Mouse (Mus musculus) stomach, embryonic 16.5 days (tissue): ENCODE results near the gene Ints7. TPM values are rescaled to one million over a fixed set of nuclear protein-coding genes. Genes with fewer than 3 reads are reported as not detected.

Source experiments
- ATAC-seq: fragments of 200-750 bp; cut with Nextera tagmentation; 2 replicates; pipeline ENCODE4 v1.8.0; 2017; ENCODE audit warnings: moderate number of reproducible peaks, moderate TSS enrichment; ENCODE audit not compliant: insufficient read depth, low FRiP score
- H3K27ac ChIP-seq: fragments of 300-500 bp; sonication (generic); 2 replicates; pipeline ENCODE4 v1.5.1; 2014; ENCODE audit warnings: low read length
- H3K27me3 ChIP-seq: fragments of 300-500 bp; sonication (generic); 2 replicates; pipeline ENCODE4 v1.6.1; 2014; ENCODE audit warnings: low read length, control low read depth, mixed read lengths; ENCODE audit not compliant: control insufficient read depth, insufficient read depth
- H3K36me3 ChIP-seq: fragments of 300-500 bp; sonication (generic); 2 replicates; pipeline ENCODE4 v1.6.1; 2014; ENCODE audit warnings: low read length; ENCODE audit not compliant: control insufficient read depth, insufficient read depth
- H3K4me1 ChIP-seq: fragments of 300-500 bp; sonication (generic); 2 replicates; pipeline ENCODE4 v1.6.1; 2014; ENCODE audit warnings: low read length, control low read depth, mixed read lengths; ENCODE audit not compliant: control insufficient read depth, insufficient read depth
- H3K4me2 ChIP-seq: fragments of 300-500 bp; sonication (generic); 2 replicates; pipeline ENCODE4 v1.6.1; 2014; ENCODE audit warnings: low read depth, low read length, mixed read lengths
- H3K4me3 ChIP-seq: fragments of 300-500 bp; sonication (generic); replicated peaks from 2 replicates; pipeline ENCODE4 v1.5.1; 2014; ENCODE audit warnings: mild to moderate bottlenecking, low read length
- H3K9ac ChIP-seq: fragments of 300-500 bp; sonication (generic); 2 replicates; pipeline ENCODE4 v1.6.1; 2014; ENCODE audit warnings: low read length
- H3K9me3 ChIP-seq: fragments of 300-500 bp; sonication (generic); replicated peaks from 2 replicates; pipeline ENCODE4 v1.6.1; 2016; ENCODE audit warnings: low read length, control low read depth; ENCODE audit not compliant: control insufficient read depth
- whole genome bisulfite sequencing: fragments of 180-500 bp; shearing (Covaris S2); extraction: QIAGEN DNeasy Blood & Tissue Kit; methylation state at CpG from one replicate; pipeline ENCODE4 v1.1.7; 2014; 5-methylcytosine and 5-hydroxymethylcytosine counted together
- polyA plus RNA-seq: library from polyadenylated mRNA; unstranded; fragments of >200 nt; fragmentation: Nextera tagmentation; extraction: Ambion mirVana; gene quantifications from 2 replicates; pipeline ENCODE4 v1.2.1, GENCODE M21; 2015

The Ints7 gene
- polyA plus RNA-seq, 1 experiment from 2014 or later = 46.1 TPM

DNA sequence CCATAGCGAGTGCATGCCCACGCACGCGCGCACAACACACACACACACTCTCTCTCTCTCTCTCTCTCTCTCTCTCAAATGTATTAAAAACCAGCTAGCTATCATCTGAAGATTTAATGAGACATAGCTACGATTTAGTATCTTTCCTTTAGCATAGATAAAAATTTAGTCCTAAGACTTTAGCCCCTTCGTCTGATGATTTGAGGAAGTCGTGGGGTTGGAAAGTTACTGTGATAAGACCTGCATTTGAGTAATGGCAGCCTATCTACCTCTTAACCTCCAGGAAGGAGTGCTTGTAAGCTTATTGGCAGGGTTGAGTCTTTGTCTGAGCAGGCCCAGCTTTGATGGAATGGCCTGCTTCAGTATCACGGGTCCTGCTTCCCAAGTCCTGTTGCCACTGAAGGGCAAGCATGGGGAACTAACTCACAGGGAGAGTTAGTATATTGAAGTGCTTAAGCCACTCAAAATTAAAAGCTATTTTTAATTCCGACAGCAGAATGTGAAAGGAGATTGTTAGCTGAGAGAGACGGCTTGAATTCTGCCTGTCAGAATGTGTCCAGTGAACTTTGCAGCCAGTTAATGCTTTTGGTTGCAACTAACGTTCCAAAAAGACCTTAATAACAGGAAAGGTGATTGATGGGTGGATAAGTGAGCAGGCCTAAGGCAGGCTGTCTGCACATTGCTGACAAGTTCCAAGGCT is 42.8 kb downstream of the Ints7 start:
- Histone ChIP-seq H3K4me2 (no peak overlapping the region), H3K9me3 (no peaks in the 10 kb centered on the region), H3K9ac (no peak overlapping the region), H3K4me3 (no peak overlapping the region), H3K36me3 (peaks cover 25% of the 10 kb centered on the region), H3K27ac (no peak overlapping the region), H3K4me1 (no peaks in the 10 kb centered on the region; the same call in 1 of the 2 replicates), H3K27me3 (no peaks in the 10 kb centered on the region)
- no peak for ATAC-seq
- WGBS = 88% methylated on average over 12 of the region's 12 CpGs

DNA sequence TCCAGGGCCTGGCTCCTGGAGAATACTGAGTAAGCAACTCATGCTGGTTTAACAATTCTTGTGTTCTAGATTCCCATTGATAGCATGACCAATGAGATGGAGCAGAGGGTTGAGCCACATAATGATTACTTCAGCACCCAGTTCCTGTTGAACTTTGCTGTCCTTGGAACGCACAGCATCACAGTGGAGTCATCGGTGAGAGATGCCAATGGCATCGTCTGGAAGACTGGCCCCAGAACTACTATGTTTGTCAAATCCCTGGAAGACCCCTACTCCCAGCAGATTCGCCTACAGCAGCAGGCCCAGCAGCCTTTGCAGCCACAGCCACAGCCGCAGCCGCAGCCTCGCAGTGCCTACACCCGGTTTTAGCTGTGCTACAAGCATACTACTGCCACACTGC is 45.7 kb downstream of the Ints7 start:
- 91% methylated on average over 8 of the region's 8 CpGs for WGBS
- no peaks in the 10 kb centered on the region; the same call in 1 of the 2 replicates for H3K4me1 ChIP-seq
- no peak overlapping the region for H3K4me3 ChIP-seq
- H3K4me2 ChIP-seq = no peak overlapping the region
- H3K9me3 ChIP-seq = no peaks in the 10 kb centered on the region
- H3K9ac ChIP-seq = no peak overlapping the region
- no peak overlapping the region for H3K27ac ChIP-seq
- H3K36me3 ChIP-seq = peaks cover 20% of the 10 kb centered on the region
- ATAC-seq = no peak
- no peaks in the 10 kb centered on the region for H3K27me3 ChIP-seq

DNA sequence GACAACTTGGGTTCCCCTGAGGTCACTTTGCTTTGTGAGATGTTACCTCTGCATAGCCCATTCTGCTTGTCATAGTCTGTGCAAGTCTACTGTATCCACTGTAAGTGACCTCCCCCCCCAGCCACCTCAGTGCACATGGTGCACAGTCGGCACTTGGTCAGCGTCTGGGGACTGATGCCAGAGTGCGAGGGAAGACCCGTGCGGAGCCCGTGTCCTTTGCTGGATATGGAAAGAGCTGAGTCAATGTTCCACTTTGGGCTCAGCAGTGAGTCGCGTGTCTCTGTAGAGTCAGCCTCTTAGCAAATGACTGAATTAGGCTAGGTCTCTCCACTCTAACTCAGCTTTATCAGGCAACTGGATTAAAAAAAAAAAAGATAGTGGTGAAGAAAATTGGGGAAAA is 47.4 kb downstream of the Ints7 start:
- no peaks in the 10 kb centered on the region for H3K27me3 ChIP-seq
- H3K27ac ChIP-seq = no peak overlapping the region
- 0 out of 2 replicates have a peak, but pooled peaks have one; percentile 34 for ATAC-seq
- H3K9me3 ChIP-seq = no peaks in the 10 kb centered on the region
- H3K9ac ChIP-seq = no peak overlapping the region
- no peaks in the 10 kb centered on the region; the same call in 1 of the 2 replicates for H3K4me1 ChIP-seq
- no peak overlapping the region for H3K4me3 ChIP-seq
- no peak overlapping the region for H3K4me2 ChIP-seq
- WGBS = 91% methylated on average over 8 of the region's 8 CpGs
- peaks cover 11% of the 10 kb centered on the region for H3K36me3 ChIP-seq

DNA sequence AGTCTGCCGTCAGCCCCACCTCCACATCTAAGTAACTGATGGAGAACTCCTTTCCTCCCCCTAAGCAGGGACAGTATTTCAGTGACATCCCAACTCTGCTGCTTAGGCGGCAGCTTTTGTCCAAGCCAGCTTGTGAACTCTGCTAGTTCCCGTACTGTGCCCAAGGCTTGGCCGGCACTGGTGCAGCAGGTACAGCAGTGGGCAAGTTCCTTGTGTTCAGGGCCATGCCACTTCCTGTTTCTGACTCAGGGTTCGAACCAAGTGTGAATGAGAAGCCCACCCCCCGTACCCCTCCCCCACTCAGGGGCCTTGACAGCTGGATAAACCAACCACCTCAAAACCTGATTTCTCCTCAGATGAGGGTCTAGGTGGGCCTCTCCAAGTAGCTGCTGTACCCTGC is 49.1 kb downstream of the Ints7 start:
- Histone ChIP-seq H3K4me2 (no peak overlapping the region), H3K27ac (no peak overlapping the region), H3K9me3 (no peaks in the 10 kb centered on the region), H3K36me3 (peaks cover 7% of the 10 kb centered on the region), H3K4me3 (no peak overlapping the region), H3K9ac (no peak overlapping the region), H3K27me3 (no peaks in the 10 kb centered on the region), H3K4me1 (no peaks in the 10 kb centered on the region; the same call in 1 of the 2 replicates)
- WGBS = 65% methylated on average over 6 of the region's 6 CpGs
- no peak for ATAC-seq

DNA sequence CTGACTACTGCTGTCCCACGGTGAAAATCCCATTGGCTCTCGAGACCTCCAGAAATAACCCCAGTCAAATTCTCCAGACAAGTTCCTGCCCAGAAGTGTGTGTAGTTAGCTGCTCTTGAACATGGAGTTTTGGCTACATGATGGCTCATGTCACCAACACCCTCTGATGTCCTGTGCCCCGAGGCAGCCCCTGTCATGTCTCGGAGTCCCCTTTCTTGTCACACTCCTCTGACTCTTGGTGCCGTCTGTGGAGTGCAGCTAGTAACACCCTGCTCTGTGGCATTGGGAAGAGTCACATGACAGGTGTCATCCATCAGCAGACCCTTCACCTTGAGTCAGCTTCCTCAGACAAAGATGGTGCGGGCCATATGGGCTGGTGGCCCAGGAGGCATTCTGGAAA is 49.6 kb downstream of the Ints7 start:
- no peak for ATAC-seq
- peaks cover 7% of the 10 kb centered on the region; the same call in 1 of the 2 replicates for H3K36me3 ChIP-seq
- no peak overlapping the region for H3K4me2 ChIP-seq
- H3K9me3 ChIP-seq = no peaks in the 10 kb centered on the region
- H3K4me3 ChIP-seq = no peak overlapping the region
- H3K4me1 ChIP-seq = no peaks in the 10 kb centered on the region; the same call in 1 of the 2 replicates
- no peak overlapping the region for H3K27ac ChIP-seq
- no peaks in the 10 kb centered on the region for H3K27me3 ChIP-seq
- no peak overlapping the region for H3K9ac ChIP-seq
- WGBS = 54% methylated on average over 6 of the region's 6 CpGs

DNA sequence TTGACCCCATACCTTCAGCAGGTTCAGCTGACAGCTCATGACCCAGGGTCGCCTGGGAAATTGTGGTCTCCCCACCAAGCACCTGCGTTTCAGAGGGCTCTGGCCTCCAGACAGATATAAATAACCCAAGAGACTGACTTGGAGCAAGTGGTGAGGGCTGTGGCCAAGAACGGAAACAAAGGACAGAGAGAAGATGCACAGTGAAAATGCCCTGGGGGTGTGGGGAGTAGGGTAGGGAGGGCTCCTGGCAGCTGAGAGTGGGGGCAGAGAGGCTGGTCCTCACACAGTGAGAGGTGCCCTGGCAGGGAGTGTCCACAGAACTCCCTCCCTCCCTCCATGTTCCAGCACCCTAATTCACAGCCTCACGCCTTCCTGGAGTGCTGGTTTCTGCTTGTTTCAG is 50.2 kb downstream of the Ints7 start:
- no peak overlapping the region for H3K27ac ChIP-seq
- H3K4me3 ChIP-seq = no peak overlapping the region
- no peaks in the 10 kb centered on the region for H3K9me3 ChIP-seq
- no peak overlapping the region for H3K4me2 ChIP-seq
- H3K27me3 ChIP-seq = no peaks in the 10 kb centered on the region
- peaks cover 7% of the 10 kb centered on the region; the same call in 1 of the 2 replicates for H3K36me3 ChIP-seq
- ATAC-seq = no peak; the same call in 1 of the 2 replicates
- H3K4me1 ChIP-seq = no peaks in the 10 kb centered on the region; the same call in 1 of the 2 replicates
- 19% methylated on average over 4 of the region's 4 CpGs for WGBS
- H3K9ac ChIP-seq = no peak overlapping the region

DNA sequence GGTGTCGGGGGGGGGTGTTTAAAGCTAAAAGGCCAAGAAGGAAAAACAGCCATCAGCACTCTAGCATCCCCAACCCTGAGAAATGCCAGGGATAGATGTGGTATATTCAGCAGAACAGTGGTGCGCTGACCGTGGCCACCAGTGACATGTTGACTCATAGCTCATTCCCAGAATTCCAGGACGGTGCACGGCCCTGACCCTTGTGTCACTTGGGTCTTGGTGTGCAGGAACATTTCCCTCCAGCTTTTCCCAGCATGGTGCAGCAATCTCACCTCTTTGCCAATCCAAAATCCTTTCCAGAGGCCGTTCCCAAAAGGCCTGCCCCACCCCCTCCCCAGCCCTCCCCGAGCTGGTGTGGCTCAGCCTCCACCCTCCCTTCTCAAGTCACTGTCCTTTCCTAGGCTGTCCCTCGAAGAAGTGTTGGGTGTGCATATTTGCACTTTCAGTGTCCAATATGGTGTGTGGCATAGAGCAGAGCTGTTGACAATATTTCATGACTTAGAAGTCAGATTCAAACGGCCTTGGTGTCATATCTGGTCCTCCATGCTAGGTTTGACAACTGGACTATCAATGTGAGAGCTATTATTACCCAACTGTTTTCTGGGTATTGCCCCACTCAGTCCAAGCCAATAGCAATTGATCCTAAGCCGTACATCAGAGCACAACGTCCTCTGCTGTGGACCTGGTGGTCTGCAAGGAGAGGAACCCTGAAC is 53.2 kb downstream of the Ints7 start:
- WGBS = 54% methylated on average over 11 of the region's 11 CpGs
- no peaks in the 10 kb centered on the region for H3K36me3 ChIP-seq
- H3K27ac ChIP-seq = no peak overlapping the region
- H3K4me2 ChIP-seq = no peak overlapping the region
- no peak for ATAC-seq
- H3K9me3 ChIP-seq = no peaks in the 10 kb centered on the region
- no peaks in the 10 kb centered on the region for H3K27me3 ChIP-seq
- H3K4me1 ChIP-seq = peaks cover 4% of the 10 kb centered on the region; the same call in 1 of the 2 replicates
- H3K4me3 ChIP-seq = no peak overlapping the region
- H3K9ac ChIP-seq = no peak overlapping the region

DNA sequence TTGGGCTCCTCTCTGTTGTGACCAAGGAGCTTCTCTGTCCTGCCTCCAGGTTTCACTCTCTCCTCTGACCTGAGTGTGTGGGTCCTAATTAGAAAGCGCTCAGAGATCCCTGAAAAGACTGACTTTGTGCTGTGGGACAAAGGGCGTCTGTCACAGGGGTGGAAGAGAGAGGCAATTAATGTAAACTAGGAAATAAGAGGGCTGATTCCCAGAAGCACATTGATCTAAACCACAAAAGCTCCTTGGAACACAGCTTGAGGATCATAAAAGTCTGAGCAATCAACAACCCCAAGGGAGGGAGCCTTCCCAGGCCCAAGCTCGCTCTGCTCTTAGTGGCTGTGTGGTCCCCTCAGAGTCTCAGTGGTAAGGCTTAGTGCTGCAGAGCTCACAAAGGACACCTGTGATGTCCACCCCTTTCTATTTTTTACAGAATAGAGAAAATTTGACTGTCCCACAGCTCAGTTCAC is 53.8 kb downstream of the Ints7 start:
- ATAC-seq = no peak
- Histone ChIP-seq H3K27me3 (no peaks in the 10 kb centered on the region), H3K36me3 (no peaks in the 10 kb centered on the region), H3K4me3 (no peak overlapping the region), H3K4me1 (peaks cover 4% of the 10 kb centered on the region; the same call in 1 of the 2 replicates), H3K9me3 (no peaks in the 10 kb centered on the region), H3K4me2 (no peak overlapping the region), H3K9ac (no peak overlapping the region), H3K27ac (no peak overlapping the region)
- 66% methylated on average over 3 of the region's 3 CpGs for WGBS

DNA sequence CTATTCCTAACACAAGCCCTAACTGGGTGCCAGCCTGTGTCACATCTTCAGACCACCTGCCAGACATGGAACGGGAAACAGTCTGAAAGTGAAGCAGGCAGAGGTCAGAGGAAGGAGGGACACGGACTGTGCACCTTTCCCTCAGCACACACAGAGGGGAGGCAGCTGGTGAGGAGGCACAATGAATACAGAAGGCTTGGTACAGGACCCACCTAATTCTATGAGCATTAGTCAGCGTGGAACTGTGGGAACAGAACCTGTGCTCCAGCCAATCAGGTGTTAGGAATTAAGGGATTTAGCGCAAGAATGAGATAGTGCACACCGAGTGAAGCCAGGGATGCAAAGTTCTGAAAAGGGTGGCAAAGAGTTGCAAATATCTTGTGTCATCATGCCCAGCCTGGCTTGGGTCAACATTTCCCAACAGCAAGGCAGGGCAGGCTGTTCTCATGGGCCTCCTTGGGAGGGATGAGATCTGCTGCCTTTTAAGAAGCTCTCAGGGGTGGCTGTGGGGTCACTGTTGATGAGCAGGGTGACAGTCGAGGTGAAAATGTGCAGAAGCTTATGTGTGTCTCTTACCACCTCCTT is 57.2 kb downstream of the Ints7 start:
- WGBS = 63% methylated on average over 6 of the region's 6 CpGs

More for the DNA sequence above, 57.2 kb downstream of the Ints7 start:
- Histone ChIP-seq H3K4me3 (no peak overlapping the region), H3K36me3 (no peaks in the 10 kb centered on the region), H3K27me3 (no peaks in the 10 kb centered on the region), H3K27ac (peak overlapping the region; percentile 78), H3K9me3 (no peaks in the 10 kb centered on the region), H3K9ac (no peak overlapping the region), H3K4me1 (peaks cover 4% of the 10 kb centered on the region; the same call in 1 of the 2 replicates), H3K4me2 (no peak overlapping the region)
- peak; percentile 74 for ATAC-seq
